Mouse (Mus musculus) MEL (cell line): ENCODE data around the gene Bicdl1.

Experiments used
- CTCF ChIP-seq, 3 experiments: IDR thresholded peaks in 2 of 3; conservative IDR thresholded peaks in 1 of 3; 2 replicates each; pipeline ENCODE4 v1.5.1; 2011 to 2012; ENCODE audit warnings: low read length in 3 of 3, low read depth in 2 of 3, mild to moderate bottlenecking in 2 of 3, improper control_type of control experiment in 1 of 3, inconsistent platforms in 1 of 3, mixed read lengths in 1 of 3, moderate library complexity in 1 of 3; ENCODE audit not compliant: control insufficient read depth in 1 of 3, insufficient read depth in 1 of 3, poor library complexity in 1 of 3, severe bottlenecking in 1 of 3
- ELF1 ChIP-seq: IDR thresholded peaks from 2 replicates; pipeline ENCODE4 v1.6.1; 2014; ENCODE audit warnings: low read depth, mild to moderate bottlenecking, inconsistent platforms, low read length, improper control_type of control experiment, moderate library complexity
- EP300 ChIP-seq, 2 experiments: IDR thresholded peaks; 2 replicates each; pipeline ENCODE4 v1.6.1; 2011; ENCODE audit warnings: improper control_type of control experiment in 2 of 2, low read length in 2 of 2, low read depth in 1 of 2, mild to moderate bottlenecking in 1 of 2
- JUND ChIP-seq: IDR thresholded peaks from 2 replicates; pipeline ENCODE4 v1.6.1; 2011; ENCODE audit warnings: low read depth, mild to moderate bottlenecking, improper control_type of control experiment, low read length
- MEF2A ChIP-seq: IDR thresholded peaks from 2 replicates; pipeline ENCODE4 v1.6.1; 2014; ENCODE audit warnings: low read depth, mild to moderate bottlenecking, inconsistent platforms, low read length, improper control_type of control experiment; ENCODE audit not compliant: poor library complexity, insufficient replicate concordance, severe bottlenecking; ENCODE audit errors: extremely low read depth
- NRF1 ChIP-seq: IDR thresholded peaks from 2 replicates; pipeline ENCODE4 v1.6.1; 2014; ENCODE audit warnings: low read depth, mild to moderate bottlenecking, inconsistent platforms, low read length, improper control_type of control experiment, moderate library complexity; ENCODE audit not compliant: poor library complexity, insufficient read depth, severe bottlenecking
- POLR2A ChIP-seq, 2 experiments: IDR thresholded peaks; 2 replicates each; pipeline ENCODE4 v1.6.1; 2011 to 2012; ENCODE audit warnings: low read length in 2 of 2, mild to moderate bottlenecking in 2 of 2, control low read depth in 1 of 2, improper control_type of control experiment in 1 of 2, low read depth in 1 of 2, moderate library complexity in 1 of 2; ENCODE audit not compliant: control insufficient read depth in 1 of 2, insufficient read depth in 1 of 2, poor library complexity in 1 of 2
- RCOR1 ChIP-seq: IDR thresholded peaks from 2 replicates; pipeline ENCODE4 v1.6.1; 2012; ENCODE audit warnings: low read depth, mild to moderate bottlenecking, inconsistent platforms, low read length, improper control_type of control experiment
- ZKSCAN1 ChIP-seq: IDR thresholded peaks from 2 replicates; pipeline ENCODE4 v1.6.1; 2012; ENCODE audit warnings: low read depth, mild to moderate bottlenecking, inconsistent platforms, low read length, improper control_type of control experiment, moderate library complexity
- ZNF384 ChIP-seq: IDR thresholded peaks from 2 replicates; pipeline ENCODE4 v1.6.1; 2012; ENCODE audit warnings: low read depth, mild to moderate bottlenecking, inconsistent platforms, low read length, improper control_type of control experiment

DNA sequence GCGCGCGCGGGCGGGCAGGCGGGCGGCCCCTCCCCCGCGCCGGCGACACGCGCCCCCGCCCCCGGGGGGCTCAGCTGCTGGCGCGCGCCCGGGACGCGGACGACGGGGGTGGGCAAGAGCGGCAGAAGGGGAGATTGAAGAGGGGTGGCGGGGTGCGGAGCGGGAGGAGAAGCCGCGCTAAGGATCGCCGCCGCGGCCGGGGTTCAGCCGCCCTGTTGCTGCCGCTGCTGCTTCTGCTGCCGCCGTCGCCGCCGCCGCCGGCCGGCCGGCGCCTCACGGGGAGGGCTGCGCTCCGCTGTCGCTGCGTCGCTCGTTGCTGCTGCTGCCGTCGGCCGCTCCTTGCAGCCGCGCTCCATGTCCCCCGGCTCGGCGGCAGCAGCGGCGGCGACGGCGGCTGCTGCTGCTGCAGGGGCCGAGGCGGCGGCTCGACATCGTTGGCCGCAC, 333 bp upstream of the Bicdl1 start:
- TF ChIP-seq ELF1 (no peak), MEF2A (no peak), JUND (no peak), ZNF384 (no peak), RCOR1 (no peak), ZKSCAN1 (no peak), CTCF (IDR thresholded peaks at IDR 0.05 in 2 of 3, conservative IDR thresholded peaks at IDR 0.05 in 1 of 3; ENCODE audit: control insufficient read depth in 1 of 3, insufficient read depth in 1 of 3, low read depth in 2 of 3, low read length in 3 of 3, poor library complexity in 1 of 3, severe bottlenecking in 1 of 3) (no peak), EP300 (IDR thresholded peaks at IDR 0.05; ENCODE audit: low read depth in 1 of 2, low read length in 2 of 2) (no peak), POLR2A (IDR thresholded peaks at IDR 0.05; ENCODE audit: control insufficient read depth in 1 of 2, insufficient read depth in 1 of 2, low read depth in 1 of 2, low read length in 2 of 2, poor library complexity in 1 of 2) (no peak), NRF1 (no peak)
